Mouse (Mus musculus): Measurements from ENCODE around the gene Zc3h7b.

GRCm38 (mm10) chr15:81829208-81829580, 84.3 kb downstream of the Zc3h7b start:
- TF ChIP-seq CTCF (IDR thresholded peaks at IDR 0.05; ENCODE audit: extremely low read depth, insufficient read depth, insufficient read length, insufficient replicate concordance): no peak
- TF ChIP-seq POLR2A (IDR thresholded peaks at IDR 0.05; ENCODE audit: low read depth, low read length): no peak

All from spleen, adult 2 months (tissue).